Mouse (Mus musculus) embryo, embryonic 9.5 days (tissue): ENCODE results near the gene 4930402H24Rik.

ENCODE experiments used
- DNase-seq: peaks from one replicate; pipeline ENCODE4 v3.0.0-alpha.2; 2017; ENCODE audit errors: extremely low spot score

4930402H24Rik gene

GRCm38 (mm10) chr2:130813729-130814128 lies 92.5 kb downstream of the 4930402H24Rik start:
- DNase-seq = no peak

- no peak for DNase-seq
Measured at GRCm38 (mm10) chr2:130812487-130812886, 93.7 kb downstream of the 4930402H24Rik start.

GRCm38 (mm10) chr2:130805146-130805545 lies 101.1 kb downstream of the 4930402H24Rik start:
- no peak for DNase-seq

GRCm38 (mm10) chr2:130803706-130804105 lies 102.5 kb downstream of the 4930402H24Rik start:
- DNase-seq = no peak

- no peak for DNase-seq
Measured at GRCm38 (mm10) chr2:130795731-130796130, 110.5 kb downstream of the 4930402H24Rik start.

- no peak for DNase-seq
Measured at GRCm38 (mm10) chr2:130791722-130792121, 114.5 kb downstream of the 4930402H24Rik start.

GRCm38 (mm10) chr2:130789642-130790041 lies 116.6 kb downstream of the 4930402H24Rik start:
- DNase-seq = no peak

- DNase-seq = no peak
Measured at GRCm38 (mm10) chr2:130789039-130789438, 117.2 kb downstream of the 4930402H24Rik start.

- DNase-seq = no peak
Measured at GRCm38 (mm10) chr2:130784939-130785338, 121.3 kb downstream of the 4930402H24Rik start.

GRCm38 (mm10) chr2:130780615-130781303 lies 125.4 kb downstream of the 4930402H24Rik start:
- DNase-seq = no peak

GRCm38 (mm10) chr2:130779935-130780334 lies 126.3 kb downstream of the 4930402H24Rik start:
- DNase-seq = no peak

- no peak for DNase-seq
Measured at GRCm38 (mm10) chr2:130776610-130777009, 129.6 kb downstream of the 4930402H24Rik start.

- DNase-seq = peak; percentile 17
Measured at GRCm38 (mm10) chr2:130767483-130767882, 138.7 kb downstream of the 4930402H24Rik start.

- DNase-seq = no peak
Measured at GRCm38 (mm10) chr2:130765396-130765795, 140.8 kb downstream of the 4930402H24Rik start.

GRCm38 (mm10) chr2:130760876-130761275 lies 145.3 kb downstream of the 4930402H24Rik start:
- no peak for DNase-seq

- no peak for DNase-seq
Measured at GRCm38 (mm10) chr2:130755061-130755607, 151.1 kb downstream of the 4930402H24Rik start.

GRCm38 (mm10) chr2:130754596-130754995 lies 151.6 kb downstream of the 4930402H24Rik start:
- DNase-seq = no peak

- no peak for DNase-seq
Measured at GRCm38 (mm10) chr2:130750449-130750848, 155.8 kb downstream of the 4930402H24Rik start.

GRCm38 (mm10) chr2:130749708-130750107 lies 156.5 kb downstream of the 4930402H24Rik start:
- DNase-seq = no peak

GRCm38 (mm10) chr2:130743576-130743975 lies 162.6 kb downstream of the 4930402H24Rik start:
- DNase-seq = no peak

- DNase-seq = no peak
Measured at GRCm38 (mm10) chr2:130740096-130740495, 166.1 kb downstream of the 4930402H24Rik start.

GRCm38 (mm10) chr2:130738019-130738418 lies 168.2 kb downstream of the 4930402H24Rik start:
- no peak for DNase-seq

GRCm38 (mm10) chr2:130735281-130735680 lies 170.9 kb downstream of the 4930402H24Rik start:
- no peak for DNase-seq
